Mouse (Mus musculus) c-Kit-positive CD71-negative TER-119-negative erythroid progenitor cells, embryonic 14.5 days (primary cell): ENCODE measurements around the gene Prpf40b.

Experiments
- DNase-seq: peaks from one replicate; pipeline ENCODE4 v3.0.0-alpha.2; 2013; ENCODE audit warnings: low read depth

Prpf40b gene

GRCm38 (mm10) chr15:99332921-99333675 lies 38.2 kb downstream of the Prpf40b start:
- DNase-seq: peak; percentile 72

- DNase-seq: no peak
These were observed 38.8 kb downstream of the Prpf40b start for GRCm38 (mm10) chr15:99333676-99334065.

GRCm38 (mm10) chr15:99334500-99334899 lies 39.6 kb downstream of the Prpf40b start:
- DNase-seq: no peak

- DNase-seq: no peak
These were observed 41.0 kb downstream of the Prpf40b start for GRCm38 (mm10) chr15:99335801-99336320.

- DNase-seq: no peak
These were observed 44.0 kb downstream of the Prpf40b start for GRCm38 (mm10) chr15:99338916-99339315.

GRCm38 (mm10) chr15:99339669-99340068 lies 44.8 kb downstream of the Prpf40b start:
- DNase-seq: no peak

- DNase-seq: peak; percentile 43
These were observed 46.2 kb downstream of the Prpf40b start for GRCm38 (mm10) chr15:99341102-99341501.

GRCm38 (mm10) chr15:99342194-99342981 lies 47.5 kb downstream of the Prpf40b start:
- DNase-seq: no peak

- DNase-seq: no peak
These were observed 48.7 kb downstream of the Prpf40b start for GRCm38 (mm10) chr15:99343414-99344147.

GRCm38 (mm10) chr15:99344148-99344870 lies 49.4 kb downstream of the Prpf40b start:
- DNase-seq: no peak

- DNase-seq: no peak
These were observed 50.1 kb downstream of the Prpf40b start for GRCm38 (mm10) chr15:99344961-99345360.

- DNase-seq: no peak
These were observed 56.7 kb downstream of the Prpf40b start for GRCm38 (mm10) chr15:99351610-99352009.

GRCm38 (mm10) chr15:99352306-99352705 lies 57.4 kb downstream of the Prpf40b start:
- DNase-seq: no peak

GRCm38 (mm10) chr15:99355660-99356059 lies 60.8 kb downstream of the Prpf40b start:
- DNase-seq: no peak

- no peak for DNase-seq
These were observed 61.6 kb downstream of the Prpf40b start for GRCm38 (mm10) chr15:99356462-99356861.

- DNase-seq: no peak
These were observed 64.1 kb downstream of the Prpf40b start for GRCm38 (mm10) chr15:99358952-99359351.

- DNase-seq: no peak
These were observed 69.2 kb downstream of the Prpf40b start for GRCm38 (mm10) chr15:99364022-99364530.

- DNase-seq: no peak
These were observed 70.0 kb downstream of the Prpf40b start for GRCm38 (mm10) chr15:99364921-99365320.
